Mouse (Mus musculus) kidney, adult 9 months (tissue): Measurements from ENCODE around the gene Syt14.

Experiments used
- DNase-seq: peaks from one replicate; pipeline ENCODE4 v3.0.0; 2022

Syt14 gene

DNA sequence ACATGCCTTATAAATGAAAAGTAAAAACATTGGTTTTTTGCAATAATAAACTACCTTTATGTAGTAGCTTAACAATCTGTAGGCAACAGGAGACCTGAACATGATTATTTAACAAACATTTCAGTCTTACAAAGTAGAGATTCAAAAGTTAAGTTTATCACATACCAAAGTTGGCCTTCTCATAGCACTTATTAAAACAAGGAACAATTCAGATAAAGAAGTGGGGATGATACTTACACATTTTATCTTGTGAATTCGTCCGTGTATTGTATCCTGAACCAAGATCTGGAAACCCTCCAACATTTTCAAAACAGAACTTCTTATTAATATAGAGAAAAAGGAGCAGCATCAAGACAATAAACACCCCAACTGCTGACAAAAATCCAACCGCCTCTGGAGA lies 49.1 kb downstream of the Syt14 start:
- no peak for DNase-seq

DNA sequence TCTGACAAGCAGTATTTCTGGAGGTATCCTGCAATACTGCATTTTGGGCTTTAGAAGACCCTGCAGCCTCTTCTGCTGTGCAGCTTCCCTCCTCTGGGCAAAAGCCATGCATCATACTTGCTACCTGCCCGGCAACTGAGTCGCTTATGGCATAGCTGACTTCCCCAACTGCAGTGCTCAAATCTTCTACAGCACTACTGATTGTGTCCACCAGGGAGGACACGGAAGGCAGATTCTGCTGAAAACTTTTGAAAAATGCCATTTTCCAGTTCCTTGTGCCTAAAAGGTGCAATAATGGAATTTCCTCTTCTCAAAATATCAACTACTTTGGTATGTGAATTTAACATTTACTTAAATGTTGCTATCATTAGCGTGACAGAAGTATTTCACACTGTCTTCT lies 51.2 kb downstream of the Syt14 start:
- no peak for DNase-seq

DNA sequence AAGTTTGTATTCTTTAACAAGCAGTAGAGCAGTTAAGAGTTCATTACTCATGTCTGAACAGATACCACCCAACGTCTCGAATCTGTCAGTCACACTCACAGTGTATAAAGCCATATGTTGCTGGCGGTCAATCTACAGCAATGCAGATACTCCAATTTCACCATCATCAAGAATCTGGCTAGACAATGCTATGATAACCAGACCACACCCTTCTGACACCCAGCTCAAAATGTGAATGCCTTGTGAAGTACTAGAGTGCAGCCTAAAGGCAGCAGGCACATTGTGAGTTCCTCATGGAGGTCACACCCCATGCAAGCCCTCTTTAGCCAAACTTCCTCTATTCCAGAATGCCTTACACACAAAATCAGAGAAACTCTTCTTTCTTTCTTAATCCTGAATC lies 53.9 kb downstream of the Syt14 start:
- no peak for DNase-seq

DNA sequence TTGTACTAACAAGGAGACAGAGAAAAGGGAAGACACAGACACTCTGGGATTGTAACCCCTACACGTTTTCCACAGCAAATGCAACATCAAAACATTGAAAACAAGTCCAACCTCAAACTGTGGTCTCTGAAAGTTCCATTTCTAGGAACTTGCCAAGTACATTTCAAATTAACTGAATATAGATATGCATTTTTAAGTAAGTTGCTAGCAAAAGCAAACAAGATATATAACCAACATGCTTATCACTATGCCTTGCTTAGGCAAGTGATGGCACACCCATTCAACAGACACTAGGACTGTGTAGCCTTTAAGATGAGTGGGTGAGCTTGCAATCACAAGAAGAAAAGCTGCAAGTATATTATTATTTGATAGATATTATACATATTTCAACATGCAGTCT lies 54.5 kb downstream of the Syt14 start:
- no peak for DNase-seq

- DNase-seq = no peak
These were observed 73.3 kb downstream of the Syt14 start for GRCm38 (mm10) chr1:192962323-192962722.

- no peak for DNase-seq
These were observed 87.8 kb downstream of the Syt14 start for GRCm38 (mm10) chr1:192947839-192948173.

DNA sequence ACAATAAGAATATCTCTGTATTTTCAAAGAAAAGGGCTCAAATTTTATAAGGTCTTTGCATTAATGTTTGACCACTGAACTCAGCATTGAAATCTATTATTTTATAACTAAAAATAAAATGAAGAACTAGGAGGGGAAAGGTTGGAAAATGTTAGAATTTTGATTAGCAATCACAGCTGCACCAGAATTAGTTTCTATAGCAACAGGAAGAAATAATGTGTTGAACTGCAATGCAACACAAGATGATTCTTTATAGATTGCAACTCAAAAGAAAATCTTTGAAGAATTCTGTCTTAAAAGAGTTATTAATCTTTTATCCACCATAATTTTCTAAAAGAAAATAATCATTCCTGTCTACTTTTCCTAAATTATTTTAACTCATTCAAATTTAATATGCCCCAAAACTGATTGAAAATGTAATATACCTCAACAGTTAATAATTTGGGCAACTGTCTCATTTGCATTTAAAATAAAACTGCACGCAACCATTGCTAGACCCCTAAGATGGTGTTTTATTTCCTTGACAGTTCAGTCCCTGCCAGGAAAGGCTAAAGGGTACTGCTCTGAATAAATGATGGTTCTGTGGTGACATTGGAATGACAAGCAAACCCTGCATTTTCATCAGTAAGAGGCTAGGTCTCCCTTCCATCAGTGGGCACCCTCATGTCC lies 88.3 kb downstream of the Syt14 start:
- DNase-seq = no peak

DNA sequence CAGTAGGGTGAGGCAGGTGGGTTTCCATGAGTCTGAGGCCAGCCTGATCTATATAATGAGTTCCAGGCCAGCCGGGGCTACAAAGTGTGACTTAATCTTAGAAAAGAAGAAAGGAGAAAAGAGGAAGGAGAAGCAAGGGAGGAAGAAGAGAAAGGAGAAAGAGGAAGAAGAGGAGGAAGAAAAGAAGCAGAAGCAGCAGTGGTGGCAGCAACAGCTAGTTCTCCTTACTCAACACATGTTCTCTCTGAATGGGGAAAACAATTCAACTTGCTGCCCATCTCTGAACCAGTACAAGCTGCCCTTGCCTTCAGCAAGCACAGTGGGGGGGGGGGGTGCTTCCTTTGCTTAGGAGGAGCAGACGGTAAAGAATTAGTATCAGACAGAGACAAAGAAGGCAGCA lies 96.5 kb downstream of the Syt14 start:
- no peak for DNase-seq

DNA sequence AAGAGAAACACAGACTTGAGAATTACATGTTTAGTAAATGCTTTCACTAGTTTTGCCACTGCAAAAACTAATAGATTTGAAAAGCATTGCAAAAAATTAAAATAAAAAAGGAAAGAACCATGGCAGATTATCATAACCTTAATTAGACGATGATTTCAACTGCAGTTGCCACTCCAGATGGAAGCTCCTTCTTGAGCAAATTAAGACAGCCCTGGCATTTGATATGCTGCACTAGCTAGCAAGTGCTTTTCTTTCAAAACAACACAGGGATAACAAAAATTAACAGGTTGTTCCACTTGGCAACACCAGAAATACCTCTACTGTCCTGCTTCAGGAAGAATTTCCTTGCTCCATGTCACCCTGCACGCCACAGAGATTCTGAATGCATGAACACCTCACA lies 97.6 kb downstream of the Syt14 start:
- no peak for DNase-seq

GRCm38 (mm10) chr1:192931797-192932196 lies 103.8 kb downstream of the Syt14 start:
- DNase-seq = no peak

GRCm38 (mm10) chr1:192912101-192912728 lies 123.4 kb downstream of the Syt14 start:
- DNase-seq = peak; percentile 36

GRCm38 (mm10) chr1:192901516-192901915 lies 134.1 kb downstream of the Syt14 start:
- DNase-seq = no peak

DNA sequence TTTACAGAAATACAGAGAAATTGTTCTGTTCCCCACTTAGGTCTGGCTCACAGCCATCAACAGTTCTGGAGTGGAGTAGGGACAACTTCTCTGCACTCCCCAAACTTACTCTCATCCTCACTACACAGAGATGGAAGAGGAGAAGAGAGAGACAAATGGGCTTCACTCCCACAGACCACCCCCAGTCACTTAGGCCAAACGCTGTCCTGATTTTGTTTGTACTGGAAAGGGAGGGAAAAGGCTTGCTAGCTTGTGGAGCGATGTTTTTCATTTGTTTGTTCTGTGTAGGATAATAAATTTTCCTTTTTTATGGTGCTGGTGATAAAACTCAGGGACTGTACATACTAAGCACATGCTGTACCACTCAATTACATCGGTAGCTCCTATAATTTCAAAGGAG lies 134.7 kb downstream of the Syt14 start:
- DNase-seq = no peak

DNA sequence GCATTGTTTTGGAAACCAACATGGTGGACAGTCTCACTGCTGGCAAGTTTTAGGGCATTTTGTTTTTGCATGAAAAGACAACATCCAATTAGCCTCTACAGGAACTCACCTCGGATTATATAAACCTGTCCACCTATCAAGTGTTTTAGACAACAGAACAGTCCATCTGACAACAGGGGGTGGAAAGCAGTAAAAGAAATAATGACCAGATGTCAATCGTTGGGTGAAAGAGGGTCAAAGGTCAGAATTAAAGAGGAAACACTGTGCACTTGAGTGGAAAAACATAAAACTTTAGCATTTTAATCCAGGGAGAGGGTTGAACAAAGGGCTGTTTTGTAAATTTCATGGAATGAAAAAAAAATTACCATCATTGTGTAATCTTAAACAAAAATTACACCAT lies 136.8 kb downstream of the Syt14 start:
- DNase-seq = no peak

DNA sequence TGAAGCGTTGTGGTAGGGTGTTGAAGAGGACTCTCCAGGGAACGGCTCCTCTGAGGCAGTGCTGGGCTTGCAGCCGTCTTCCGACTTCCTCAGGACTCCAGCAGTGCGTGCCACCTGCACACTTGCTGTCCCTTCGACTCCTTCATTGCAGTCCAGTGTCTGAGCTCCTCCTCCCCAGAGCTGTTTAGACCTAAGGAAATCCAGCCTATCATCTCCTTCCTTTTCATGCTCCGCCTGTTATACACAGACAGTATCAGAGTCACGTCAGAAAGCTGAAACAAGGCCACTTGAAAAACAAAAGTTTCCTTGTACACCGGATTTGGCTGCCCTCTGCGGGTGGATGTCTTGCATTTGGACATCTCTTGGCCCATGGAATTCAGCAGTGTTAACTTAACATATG lies 138.4 kb downstream of the Syt14 start:
- DNase-seq = no peak

- DNase-seq = no peak
These were observed 139.5 kb downstream of the Syt14 start for GRCm38 (mm10) chr1:192896076-192896475.

DNA sequence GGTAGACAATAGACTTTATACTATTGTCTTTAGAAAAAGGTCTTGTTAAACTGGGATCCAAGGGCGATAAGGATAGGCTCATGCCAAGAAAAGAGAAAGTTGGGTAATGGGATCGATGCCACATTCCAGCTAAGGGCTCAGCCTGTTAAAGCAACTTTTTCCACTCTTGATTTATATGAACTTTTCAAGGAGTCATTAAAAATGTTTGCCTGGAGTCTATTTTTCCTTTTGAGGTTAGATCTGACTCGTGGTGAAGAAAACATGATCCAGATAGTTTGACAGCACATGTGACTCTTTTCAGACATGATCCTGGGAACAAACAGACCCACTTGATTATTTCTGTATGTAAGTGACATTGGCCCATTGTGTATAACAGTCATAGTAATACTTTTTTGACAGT lies 144.9 kb downstream of the Syt14 start:
- DNase-seq = no peak

DNA sequence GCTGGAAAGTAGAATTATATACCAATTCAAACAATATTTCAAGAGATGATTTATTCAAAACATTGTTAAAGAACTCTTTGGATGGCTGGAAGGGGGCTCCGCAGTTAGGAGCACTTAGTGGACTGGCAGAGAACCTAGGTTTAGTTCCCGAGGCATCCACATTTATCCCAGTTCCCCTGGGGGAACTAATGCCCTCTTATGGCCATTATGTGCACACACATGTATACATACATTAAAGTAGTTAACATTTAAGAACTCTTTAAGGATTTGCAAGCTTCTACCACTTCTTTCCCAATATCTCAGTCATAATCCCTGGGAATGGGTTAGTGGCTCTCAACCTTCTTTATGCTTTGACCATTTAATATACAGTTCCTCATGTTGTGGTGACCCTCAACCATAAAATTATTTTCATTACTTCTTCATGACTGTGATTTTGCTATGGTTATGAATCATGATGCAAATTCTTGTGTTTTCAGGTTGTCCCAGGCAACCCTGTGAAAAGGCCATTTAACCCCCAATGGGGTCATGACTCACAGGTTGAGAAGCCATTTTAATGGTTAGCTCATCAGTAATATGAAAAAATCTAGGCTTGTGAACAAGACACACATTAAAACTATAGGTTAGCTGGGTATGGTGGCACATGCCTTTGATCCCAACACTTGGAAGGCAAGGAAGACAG lies 152.8 kb downstream of the Syt14 start:
- DNase-seq = no peak

- DNase-seq = no peak
These were observed 155.4 kb downstream of the Syt14 start for GRCm38 (mm10) chr1:192880130-192880529.

DNA sequence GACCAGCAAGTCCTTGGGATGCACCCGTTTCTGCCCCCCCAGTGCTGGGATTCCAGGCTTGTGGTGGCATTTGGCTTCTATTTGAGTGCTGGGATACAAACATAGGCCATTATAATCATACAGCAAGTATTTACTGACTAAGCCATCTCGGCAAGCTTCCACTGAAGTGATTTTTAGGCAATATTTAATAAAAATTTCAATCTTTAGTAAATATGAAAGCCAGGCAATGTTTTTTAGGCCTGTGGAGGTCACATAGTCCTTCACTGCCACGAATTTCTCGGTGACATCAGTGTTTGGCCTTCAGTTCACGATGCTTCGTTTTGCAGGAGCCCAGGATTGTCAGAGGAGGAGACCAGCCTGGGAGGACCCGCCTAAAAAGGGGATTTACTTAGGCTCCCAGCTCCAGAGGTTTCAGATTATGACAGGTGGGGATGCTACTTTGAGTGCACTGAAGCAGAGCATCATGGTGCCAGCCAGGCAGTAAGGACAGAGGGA lies 156.4 kb downstream of the Syt14 start:
- no peak for DNase-seq

GRCm38 (mm10) chr1:192872841-192873240 lies 162.7 kb downstream of the Syt14 start:
- DNase-seq = no peak

DNA sequence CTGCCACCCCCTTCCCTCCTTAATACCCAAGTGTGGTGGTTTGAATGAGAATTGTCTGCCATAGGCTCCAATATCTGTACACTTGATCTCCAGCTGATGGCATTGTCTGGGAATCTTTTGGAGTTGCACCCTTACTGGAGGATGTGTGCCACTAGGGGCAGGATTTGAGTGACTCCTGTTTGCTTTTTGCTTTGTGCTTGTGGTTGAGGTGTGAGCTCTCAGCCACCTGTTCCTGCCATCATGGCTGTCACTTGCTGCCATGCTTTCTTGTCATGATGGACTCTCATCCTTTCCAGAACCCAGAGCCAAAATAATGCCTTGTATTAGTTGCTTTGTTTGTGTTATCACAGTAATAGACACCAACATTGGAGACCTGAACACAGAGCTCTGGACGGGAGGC lies 165.8 kb downstream of the Syt14 start:
- no peak for DNase-seq

- no peak for DNase-seq
These were observed 171.1 kb downstream of the Syt14 start for GRCm38 (mm10) chr1:192864440-192864839.

DNA sequence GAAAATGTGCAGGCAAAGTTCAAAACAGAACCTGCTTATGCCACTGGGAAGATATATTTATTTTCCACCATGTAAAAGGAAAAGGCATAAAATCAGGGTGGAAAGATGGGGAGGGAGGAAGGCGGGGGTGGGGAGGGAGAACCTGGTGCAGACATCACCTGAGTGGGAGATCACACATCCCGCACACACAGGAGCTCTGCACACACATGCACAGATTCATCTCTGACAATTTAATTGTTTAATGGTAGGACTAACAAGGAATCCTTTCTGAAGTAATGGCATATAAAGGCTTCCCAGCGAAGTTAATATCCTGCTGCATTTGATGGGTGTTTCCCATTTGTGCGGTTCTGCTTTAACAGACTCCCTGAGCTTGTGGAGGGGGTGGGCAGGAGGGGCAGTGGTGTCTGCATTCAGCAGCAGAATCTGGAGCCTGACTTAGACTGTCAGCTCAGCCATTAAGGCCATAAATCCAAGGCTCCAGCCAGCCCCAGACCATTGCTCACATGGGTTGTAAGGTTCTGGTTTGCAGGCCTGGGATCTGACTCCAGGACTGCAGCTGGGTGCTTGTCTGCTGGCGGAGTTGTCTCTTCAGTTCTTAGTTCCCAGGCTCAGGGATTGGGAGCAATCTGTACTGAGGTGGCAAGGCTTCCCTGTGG lies 174.1 kb downstream of the Syt14 start:
- no peak for DNase-seq
